Mouse (Mus musculus) left cerebral cortex, adult 8-10 months (tissue): Measurements from ENCODE around the gene Medag. TPM values are rescaled to one million over a fixed set of nuclear protein-coding genes. Genes with fewer than 3 reads are reported as not detected.
A peak's percentile ranks its signal among the peaks of the same experiment; 100 is the strongest.

Source experiments
- DNase-seq, 2 experiments: peaks; one replicate each; pipeline ENCODE4 v3.0.0; 2022; ENCODE audit warnings: low spot score in 2 of 2
- total RNA-seq, 4 experiments: library from RNA; stranded (reverse); gene quantifications; 2 replicates each; pipeline ENCODE4 v1.2.4; 2022

The Medag gene
- total RNA-seq, 4 experiments from 2014 or later, result 12.1 to 17.6 (median 15.0) TPM

DNA sequence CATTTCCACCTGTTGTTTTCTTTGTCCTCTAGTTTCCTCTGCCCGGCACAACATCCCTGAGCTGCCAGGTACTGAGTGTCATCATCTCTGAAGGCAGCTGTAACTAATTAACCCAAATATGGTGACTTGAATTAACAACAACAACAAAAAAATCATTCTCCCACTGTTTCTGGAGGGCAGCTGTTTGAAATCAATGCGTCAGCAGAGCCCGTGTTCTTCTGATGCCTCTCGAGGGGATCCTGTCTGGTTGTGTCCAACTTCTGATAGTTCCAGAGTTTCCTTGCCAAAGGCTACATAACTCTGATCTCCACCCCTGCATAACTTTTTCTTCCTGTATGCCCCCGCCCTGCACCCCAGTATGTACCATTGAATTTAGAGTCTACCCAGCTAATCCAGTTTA is 28.9 kb upstream of the Medag start:
- DNase-seq, result no peak

DNA sequence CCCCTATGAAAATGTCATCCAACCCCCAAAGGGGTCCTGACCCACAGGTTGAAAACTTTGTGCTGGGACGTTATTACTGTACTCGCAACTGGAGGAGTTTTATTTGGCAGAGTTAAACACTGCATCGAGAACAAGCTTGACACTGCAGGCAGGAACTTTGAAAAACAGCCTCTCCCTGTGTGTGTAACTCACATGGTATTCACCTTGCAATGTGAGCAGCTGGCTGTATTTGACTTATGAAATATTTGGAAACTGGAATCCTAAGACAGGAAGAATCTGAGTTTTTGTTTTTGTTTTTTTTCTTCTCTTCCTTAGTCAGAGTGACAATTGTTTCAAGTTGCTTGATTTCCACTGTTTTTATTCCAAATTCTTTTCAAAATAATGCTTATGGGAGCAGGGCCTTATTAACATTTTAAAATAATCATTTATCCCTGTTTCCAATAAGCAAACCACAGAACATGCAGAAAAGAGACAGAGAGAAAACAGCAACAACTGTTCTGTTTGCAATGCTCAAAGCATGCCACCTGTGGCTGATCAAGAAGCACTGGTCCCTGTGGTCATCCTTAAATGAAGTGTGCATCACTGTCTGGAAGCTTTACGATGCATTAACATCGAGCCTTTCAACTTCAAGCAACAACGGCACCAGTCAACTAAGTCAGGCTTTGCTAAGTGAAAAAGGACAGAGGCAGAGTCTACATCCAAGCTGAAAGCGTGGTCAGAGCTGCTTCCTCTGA is 26.2 kb upstream of the Medag start:
- no peak for DNase-seq

GRCm38 (mm10) chr5:149386294-149386850 is 25.2 kb upstream of the Medag start:
- no peak for DNase-seq

DNA sequence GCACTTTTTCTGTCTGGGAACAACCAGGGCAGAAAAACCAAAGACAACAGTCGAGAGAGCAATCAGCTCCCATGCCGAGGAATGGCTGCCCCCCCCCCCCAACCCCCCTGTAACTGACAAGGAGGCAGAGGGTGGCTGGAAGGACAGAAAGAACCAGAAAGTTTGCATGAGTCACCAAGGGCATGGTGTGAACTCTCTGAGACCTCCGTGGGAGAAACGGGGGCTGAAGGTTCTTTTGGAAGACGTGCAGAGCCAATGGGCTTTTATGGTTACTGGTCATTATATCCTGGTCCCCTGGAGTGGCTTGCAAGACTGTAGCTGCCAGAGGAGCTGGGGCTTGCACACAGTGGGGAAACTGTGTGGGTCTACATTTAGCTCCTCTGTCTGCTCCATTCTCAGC is 22.6 kb upstream of the Medag start:
- DNase-seq, result no peak

- no peak for DNase-seq
These were observed 21.9 kb upstream of the Medag start for GRCm38 (mm10) chr5:149389548-149390211.

DNA sequence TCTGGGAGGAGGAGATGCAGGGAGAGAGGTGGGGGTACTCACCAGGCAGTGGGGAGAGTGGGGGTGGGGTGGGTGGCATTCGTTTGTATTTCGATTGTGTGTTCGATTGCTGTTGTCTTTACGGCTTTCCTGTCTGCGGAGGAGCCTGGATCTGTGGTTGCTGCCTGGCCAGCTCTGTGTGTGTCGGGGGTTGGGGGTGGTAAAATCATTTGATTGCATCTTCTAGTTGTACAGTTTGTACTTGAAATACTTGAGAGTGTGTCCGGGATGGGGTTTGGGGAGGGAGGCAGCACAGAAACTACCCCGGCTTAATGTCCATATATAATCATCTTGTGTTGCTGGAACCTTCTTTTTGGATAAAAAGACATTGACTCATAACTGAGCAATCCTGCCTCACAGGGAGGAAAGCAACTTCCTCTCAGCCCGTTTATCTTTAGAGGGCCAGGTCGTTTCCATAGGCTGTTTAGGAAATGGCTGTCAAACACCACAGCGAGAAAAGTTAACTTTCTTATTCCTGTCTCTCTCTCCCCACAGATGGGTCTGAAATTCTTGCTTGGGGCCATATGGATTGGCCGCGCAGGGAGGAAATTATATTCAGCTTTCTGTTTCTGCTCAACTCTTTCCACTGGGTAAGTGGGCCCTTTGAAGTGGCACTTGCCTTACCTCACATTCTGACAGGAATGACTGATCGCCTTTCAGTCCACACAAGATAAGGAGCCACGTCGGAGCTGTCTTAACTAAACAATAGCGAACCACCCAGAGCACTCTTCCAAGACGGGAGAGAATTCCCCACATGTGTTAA is 19.8 kb upstream of the Medag start:
- DNase-seq, result no peak

GRCm38 (mm10) chr5:149392420-149392988 is 19.0 kb upstream of the Medag start:
- no peak for DNase-seq

DNA sequence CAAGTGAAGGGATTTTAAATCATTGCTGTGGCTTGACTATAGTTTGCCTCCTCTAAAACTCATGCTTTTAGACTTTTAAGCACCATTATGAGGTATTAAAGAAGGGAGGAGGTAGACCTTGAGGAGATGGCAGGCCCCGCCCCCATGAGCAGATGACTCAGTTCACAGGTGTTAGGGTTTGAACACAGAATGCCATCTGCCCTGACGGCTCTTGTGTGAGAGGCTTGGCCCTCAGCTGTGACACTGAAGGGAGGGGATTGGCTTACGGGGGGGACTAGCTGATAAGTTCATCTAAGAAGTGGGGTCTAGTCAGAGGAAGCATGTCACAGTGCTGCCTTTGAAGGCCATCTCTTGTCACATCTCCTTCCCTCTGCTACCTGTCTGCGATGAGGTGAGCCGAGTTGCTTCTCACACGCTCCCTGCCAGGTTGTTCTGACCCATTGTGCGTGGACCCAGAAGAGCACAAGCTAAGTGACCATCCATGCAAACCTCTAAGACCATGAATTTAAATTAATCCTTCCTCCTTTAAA is 10.0 kb upstream of the Medag start:
- DNase-seq, result no peak

GRCm38 (mm10) chr5:149402029-149402428 is 9.5 kb upstream of the Medag start:
- no peak for DNase-seq

DNA sequence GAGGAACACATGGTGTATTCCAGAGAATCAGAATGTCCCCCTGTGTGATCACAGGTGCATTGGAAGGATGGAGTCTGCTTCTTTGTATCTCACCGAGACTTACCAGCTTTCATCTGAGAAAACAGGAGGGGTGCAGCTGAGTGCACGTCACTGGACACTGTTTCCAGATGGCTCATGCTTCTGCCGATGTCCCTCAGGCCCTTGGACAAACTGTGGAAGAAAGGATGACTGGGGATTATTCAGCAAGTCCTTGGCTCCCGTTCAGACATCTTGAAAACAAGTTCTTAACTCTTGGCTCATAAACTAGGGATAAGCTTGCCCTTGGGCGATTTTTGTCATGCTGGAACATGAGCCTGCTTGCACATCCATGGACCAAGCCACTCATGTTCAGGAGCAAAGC is 8.2 kb upstream of the Medag start:
- DNase-seq, result no peak

DNA sequence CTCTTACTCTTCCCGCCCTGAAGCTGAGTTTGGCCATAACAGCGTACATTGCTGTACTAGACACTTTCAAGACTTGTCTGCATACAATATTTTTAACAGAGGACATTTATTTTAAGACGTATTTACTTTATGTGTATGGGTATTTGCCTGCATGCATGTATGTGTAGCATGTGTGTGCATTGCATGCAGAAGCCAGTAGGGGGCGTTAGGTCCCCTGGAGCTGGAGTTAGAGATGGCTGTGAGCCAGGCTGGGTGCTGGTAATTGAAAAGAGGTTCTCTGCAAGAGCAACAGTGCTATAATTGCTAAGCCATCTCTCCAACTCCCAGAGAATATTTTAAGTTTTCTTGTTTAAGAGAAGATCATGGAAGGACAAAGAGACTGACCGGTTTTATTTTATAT is 6.8 kb upstream of the Medag start:
- no peak for DNase-seq

GRCm38 (mm10) chr5:149406791-149407276 is 4.7 kb upstream of the Medag start:
- DNase-seq, result peak in 1 of 2 experiments; percentile 66

- DNase-seq, result no peak
These were observed 2.0 kb upstream of the Medag start for GRCm38 (mm10) chr5:149409502-149409901.

DNA sequence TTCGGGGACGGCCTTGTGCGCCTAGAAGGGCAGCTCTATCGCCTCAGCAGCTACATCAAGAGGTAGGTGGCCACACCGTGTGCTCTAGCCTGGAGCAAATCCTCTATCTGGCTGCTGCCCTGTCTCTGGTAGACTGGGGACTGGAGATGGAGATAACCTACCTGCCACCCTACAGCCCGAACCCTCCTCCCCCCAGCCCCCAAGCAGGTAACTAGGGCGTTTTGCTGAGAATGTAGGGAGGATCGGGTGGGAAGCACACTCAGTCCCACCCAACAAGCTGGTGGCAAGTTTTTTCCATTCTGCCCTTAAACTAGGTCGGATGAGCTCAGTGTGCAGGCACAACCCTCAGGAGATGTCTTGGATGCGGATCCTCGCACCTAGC is 636 bp downstream of the Medag start:
- peak in 1 of 2 experiments; percentile 22 for DNase-seq

GRCm38 (mm10) chr5:149412671-149413070 is 1.1 kb downstream of the Medag start:
- no peak for DNase-seq

DNA sequence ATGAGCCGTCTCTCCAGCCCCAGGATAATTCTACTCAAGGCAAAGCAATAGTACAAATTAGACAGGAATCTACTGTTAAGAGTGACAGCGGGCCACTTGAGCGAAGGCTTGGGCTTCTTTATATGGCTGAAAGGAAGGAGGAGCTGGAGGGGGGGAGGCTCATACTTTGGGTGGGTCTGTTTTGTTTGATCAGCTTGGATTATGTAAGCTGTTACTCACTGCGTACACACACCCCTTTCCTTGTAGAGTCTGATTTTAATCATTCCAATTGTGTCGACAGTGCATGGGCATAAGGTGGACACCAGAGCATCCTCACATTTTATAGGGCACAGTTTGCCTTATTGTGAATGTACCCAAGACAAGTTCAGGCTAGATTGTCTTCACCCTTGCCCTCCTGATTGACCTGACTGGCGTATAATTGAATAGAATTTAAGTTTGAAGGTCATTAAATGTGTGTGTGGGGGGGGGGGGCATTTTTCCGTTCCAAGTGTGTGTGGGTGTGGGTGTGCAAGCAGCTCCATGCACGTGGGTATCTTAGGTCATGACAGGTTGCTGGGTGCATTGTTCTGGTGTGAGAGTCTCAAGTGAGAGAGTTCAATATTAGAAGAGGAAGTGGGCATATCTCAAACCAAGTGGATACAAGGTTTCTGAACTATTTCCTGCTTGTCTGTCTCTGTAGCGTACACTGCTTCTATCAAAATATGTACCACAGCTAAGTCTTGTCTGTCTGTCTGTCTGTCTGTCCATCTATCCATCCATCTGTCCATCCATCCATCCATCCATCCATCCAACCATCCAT is 3.0 kb downstream of the Medag start:
- no peak for DNase-seq

GRCm38 (mm10) chr5:149417381-149417780 is 5.8 kb downstream of the Medag start:
- DNase-seq, result no peak

DNA sequence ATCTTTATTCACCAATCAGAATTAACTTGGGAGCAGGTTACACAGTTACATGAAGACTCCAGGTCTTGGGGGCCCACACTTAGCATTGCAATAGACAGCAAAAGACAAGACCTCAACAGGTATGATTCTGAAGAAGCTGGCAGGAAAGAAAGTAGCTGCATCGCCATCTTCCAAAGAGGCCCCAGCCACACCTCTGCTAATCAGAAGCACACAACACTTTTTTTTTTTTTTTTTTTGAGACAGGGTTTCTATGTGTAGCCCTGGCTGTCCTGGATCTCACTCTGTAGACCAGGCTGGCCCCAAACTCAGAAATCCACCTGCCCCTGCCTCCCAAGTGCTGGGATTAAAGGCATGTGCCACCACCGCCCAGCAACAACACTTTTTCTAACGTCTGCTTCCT is 15.0 kb downstream of the Medag start:
- DNase-seq, result no peak

GRCm38 (mm10) chr5:149427277-149428060 is 15.9 kb downstream of the Medag start:
- no peak for DNase-seq

DNA sequence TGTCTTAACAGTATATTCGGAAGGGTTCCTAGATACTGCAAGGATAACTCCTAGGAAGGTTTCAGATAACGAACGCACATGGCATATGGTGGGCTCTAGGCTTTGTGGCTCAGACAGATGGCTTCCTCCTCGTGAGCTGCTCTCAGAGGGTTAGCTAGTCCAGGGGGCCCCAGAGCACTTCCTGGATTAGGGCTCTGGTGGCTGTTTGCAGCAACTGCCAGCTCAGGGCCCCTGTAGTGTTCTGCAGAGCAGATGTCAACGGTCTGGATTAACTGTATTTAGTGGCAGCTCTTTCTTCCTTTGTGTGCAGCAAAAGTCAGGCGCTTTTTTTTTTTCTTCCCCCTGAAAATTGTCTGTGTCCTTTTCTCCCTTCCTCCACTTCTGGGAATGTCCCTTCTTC is 16.8 kb downstream of the Medag start:
- no peak for DNase-seq
